Mouse (Mus musculus) retina, postnatal 7 days (tissue): Measurements from ENCODE around the gene Plcd1.

Experiments used
- DNase-seq: peaks from one replicate; pipeline ENCODE4 v3.0.0-alpha.2; 2012; ENCODE audit warnings: low read depth, low spot score

Plcd1 gene

DNA sequence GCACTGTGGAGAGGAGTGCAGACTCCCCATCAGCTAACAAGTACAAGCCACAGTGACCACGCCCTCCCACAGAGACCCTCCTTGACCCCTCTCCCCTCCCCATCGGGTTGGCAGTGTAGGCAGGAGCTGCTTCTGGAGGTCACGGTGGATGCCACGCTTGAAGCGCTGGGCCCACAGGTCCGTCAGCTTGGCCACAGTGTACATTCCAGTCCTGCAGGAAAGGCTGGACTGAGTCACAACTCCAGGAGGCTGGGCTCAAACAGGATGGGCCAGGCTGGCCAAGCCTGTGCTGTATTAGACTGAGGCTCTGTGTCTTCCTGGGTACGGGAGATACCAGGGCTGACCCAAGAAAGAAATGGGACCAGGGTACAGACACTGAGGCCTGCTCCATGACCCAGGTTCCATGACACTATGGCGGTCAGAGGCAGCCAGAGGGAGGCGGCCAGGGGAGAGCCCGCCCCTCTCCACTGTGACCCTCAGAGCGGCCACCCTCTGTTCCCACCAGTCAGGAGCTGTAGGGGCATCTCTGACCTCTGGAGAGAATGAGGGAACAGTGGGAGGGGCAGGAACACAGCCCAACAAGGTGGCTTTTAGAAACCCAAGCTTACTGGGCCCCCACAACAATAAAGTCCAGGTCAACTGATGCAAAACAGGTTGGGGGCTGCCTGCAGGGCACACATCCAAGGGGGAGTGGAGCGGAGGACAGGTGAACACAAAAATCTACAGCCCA lies 1.6 kb downstream of the Plcd1 start:
- DNase-seq, result no peak

DNA sequence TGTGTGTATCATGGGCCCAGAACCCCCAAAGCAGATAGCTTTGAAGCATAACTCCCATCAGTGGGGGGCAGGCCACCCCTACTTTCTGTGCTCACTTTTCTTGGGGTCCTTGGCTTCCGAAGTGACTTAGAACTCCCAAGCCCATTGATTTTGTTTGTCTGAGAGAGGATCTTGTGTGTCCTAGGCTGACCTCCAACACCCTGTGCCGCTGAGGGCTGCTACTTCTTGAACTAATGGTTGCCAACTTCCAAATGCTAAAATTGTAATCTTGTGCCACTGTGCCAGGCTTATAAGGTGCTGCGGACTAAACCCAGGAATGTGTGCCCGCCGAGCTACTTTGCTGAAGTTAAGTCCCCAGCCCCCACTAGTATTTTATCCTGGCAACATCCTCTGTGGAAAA lies 2.8 kb downstream of the Plcd1 start:
- DNase-seq, result no peak

DNA sequence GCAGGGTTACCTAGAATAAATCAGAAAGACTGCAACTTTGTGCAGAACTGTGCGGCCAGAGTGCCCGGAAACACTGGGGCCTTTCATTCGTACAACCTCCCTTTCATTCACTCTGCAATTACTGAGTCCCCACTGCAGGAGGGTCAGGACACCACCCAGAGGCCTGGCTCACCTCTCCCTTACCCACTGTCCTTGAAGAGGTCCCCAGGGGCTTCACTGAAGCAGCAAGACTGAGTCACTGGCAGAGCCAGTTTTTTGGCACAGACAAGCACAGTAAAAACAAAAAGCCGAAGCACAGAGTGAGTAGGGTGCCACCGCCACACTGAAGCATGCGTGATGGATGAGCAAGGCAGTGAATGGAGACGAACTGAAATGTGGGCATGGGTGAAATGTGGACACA lies 3.9 kb downstream of the Plcd1 start:
- no peak for DNase-seq

DNA sequence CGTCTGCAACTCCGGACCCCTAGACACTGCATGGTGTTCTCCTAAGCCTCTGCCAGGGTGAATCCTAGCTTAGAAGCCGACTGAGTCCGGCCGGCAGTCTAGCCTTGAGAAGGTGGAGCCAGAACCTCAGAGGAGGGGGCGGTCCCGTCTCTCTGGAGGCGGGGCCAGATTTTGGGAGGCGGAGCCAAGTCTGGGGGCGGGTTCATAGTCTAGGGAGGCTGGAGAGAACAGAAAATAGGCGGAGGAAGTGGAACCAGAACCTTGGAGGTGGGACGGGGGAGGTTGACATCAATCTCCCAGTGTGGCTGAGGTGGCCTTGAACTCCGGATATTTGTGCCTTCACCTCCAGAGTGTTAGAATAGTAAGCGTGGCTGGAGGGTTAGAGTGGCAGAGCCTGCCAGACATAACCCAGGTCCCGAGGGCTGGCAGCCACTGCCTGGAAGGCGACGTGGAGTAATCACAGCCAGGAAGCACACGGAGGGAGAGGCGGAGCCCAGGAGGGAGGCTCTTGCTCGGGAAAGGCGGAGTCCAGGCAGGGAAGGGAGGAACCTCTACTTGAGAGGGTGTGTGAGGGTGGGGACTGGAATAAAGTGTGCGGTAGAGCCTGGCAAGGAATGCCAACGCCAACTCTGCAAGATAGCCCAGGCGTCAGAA lies 5.0 kb downstream of the Plcd1 start:
- DNase-seq, result peak; percentile 87

DNA sequence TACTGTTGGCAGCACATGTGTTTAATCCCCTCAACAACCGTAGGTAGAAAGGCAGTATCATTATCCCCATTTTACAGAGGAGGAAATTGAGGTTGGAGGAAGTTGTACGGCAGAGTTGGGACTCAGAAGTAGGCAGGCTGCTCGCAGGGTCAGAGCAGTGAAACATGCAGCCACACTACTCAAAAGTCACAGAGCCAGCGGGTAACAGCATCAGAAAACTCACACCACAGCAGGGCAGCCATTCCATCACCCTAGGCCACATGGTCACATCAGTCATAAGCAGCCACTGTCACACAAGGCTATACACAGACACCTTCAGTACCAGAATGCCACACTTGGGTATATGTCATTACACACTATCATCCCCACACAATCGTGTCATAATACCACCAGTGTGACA lies 6.0 kb downstream of the Plcd1 start:
- no peak for DNase-seq

DNA sequence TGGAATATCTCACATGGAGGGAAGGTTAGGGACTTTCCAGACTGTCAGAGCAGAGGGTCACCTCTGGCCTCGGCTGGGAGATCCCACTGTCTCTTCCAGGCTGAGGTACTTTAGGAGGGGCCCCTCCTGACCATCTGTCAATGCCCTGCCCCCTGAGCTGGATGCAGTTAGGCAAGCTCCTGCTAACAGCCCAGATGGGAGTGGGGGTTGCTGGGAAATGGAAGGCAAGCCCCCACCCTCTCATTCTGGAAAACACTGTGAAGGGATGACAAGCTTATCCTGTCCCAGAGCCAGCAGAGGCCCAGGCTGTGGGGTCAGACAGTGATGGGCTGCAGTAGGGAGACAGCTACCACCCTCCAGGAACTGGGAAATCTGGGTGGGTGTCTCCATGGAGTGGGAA lies 6.9 kb downstream of the Plcd1 start:
- DNase-seq, result peak; percentile 46

DNA sequence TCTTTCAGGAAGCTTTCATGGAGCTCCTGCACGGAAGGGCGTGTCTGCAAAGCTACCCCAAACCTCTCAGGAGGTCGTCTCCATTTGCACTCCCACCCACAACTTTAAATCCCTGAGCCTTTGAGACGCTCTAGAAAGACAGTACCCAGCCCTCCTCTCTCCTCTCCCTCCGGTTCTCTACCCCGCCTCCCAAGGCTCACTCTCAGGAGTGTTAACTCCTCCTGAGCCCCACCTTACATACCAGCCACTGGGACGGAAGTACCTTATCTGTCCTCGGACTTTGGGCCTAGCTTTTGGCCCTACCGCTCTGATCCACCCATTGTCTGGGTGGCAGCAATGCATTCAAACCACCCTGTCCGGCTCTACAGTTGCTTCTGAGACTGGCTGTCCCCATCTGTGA lies 9.3 kb downstream of the Plcd1 start:
- no peak for DNase-seq

DNA sequence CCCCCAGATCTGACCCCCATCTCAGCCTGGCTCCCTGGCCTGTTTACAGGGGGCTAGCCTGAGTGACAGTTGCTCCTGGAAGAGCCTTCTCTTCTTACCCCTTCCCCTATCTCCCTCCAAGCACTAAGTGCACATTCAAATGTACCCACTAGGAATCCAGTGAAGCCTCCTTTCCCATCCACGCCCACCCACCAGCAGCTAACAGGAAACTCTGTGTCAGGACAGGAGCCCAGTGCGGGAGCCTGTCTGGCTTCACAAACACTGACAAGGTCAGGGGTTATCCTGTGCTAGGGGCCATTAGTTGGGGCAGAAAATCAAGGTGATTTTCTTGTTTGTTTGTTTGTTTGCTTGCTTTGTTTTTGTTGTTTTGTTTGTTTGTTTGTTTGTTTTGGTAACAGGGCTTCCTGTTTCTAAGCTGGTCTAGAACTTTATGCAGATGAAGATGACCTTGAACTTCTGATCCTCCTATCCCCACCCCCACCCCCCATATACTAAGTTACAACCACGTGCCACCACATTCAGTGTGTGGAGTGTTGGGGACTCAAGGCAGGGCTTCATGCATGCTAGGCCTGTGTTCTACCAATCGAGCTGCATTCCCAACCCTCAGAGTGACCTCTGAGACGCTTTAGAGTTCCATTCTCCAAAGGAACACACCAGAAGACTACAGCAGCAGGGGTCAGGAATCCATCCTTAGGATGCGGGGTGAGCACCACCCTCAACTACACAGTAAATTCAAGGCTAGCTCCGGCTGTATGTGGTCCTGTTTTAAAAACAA lies 10.5 kb downstream of the Plcd1 start:
- no peak for DNase-seq

DNA sequence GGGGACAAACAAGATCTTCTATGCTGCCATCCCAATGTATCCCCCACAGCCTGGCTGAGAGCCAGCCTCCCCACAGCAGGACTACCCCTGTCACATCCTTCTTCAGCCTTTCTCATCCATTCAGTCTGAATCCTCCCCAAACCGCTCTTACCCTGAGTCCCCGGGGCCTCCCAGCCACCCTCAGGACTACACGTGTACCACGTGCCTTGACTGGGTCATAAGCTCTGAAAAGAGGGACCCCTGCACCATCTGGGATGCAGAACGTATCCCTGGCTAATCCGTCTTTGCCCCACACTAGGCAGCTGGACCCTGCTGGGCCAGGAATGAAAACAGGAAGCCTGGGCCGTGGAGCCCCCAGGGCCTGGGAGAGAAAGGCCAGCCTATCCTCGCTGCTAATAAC lies 11.3 kb downstream of the Plcd1 start:
- peak; percentile 52 for DNase-seq

DNA sequence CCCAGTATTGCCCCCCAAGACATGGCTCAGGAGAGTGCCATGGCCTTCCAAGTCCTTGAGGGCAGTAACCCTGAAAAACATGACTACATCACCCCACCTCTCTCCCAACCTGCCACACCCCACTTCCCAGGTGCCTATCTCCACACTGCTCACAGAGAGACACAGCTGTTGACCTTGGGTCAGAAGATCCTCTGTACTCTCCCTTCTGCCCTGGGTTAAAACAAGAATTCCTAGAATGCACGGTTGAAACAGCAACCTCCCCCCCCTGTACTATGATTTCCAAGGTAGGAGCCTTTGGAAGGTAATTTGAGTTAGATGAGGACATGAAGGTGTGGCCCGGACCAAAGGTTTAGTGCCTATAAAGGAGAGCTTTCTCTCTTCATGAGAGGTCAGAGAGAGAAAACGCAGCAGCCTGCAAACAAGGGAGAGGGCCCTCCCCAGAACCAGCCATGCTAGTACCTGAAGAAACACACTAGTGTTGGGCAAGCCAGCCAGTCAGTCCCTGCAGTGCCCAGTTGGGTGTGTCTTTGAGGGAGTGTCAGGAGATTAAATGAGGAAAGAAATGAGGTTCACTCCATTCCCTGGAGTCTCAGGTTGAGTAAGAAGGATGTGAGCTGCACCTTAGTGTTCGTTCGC lies 13.1 kb downstream of the Plcd1 start:
- no peak for DNase-seq

DNA sequence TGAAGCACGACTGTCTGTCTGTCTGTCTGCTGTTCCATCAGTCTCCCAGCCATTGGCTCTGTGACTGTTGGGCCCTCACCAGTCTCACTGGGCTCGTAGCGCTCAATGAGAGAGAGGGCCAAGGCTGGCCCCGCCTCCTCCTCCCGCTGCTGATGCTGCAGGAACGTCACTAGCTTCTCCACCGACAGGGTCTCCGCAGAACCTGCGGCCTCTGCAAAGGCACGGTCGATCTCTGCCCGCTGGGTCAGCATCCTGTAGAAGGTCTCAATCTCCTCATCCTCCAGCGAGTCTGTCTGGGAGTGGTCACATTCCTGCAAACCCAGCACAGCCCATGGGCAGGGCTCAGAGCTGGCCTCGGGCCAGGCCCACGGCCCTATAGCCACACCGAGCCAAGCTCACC lies 17.6 kb downstream of the Plcd1 start:
- DNase-seq, result no peak

DNA sequence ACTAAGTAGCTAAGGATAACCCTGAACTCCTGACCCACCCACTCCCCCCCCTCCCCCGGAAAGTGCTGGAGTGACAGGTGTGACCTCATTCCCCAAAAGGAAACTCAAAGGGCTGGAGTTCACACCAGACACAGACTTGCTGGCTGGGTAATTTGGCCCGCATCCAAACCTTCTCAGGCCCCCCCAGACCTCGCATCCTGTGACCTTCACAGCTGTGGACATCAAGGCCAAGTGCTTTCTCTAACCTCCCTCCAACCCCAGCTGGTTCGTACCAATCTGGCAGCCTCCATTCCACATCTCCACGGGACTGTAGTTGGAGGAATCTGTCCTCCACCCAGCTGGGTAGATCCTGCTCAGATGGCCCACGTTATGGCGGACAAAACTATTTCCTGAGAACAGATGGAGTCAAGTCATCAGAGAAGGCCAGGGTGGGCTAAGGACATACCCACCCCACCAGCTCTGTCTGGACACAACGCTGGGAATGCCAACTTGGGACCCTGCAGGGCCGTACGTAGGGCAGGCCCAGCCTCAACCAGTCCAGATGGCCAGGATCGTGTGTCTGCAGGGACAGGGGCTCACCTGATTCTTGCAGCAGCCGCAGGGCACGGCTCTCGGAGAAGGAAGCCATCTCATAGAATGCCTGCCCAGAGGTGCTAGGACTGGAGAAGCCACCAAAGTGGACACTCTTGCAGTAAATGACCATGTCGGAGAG lies 20.0 kb downstream of the Plcd1 start:
- no peak for DNase-seq

DNA sequence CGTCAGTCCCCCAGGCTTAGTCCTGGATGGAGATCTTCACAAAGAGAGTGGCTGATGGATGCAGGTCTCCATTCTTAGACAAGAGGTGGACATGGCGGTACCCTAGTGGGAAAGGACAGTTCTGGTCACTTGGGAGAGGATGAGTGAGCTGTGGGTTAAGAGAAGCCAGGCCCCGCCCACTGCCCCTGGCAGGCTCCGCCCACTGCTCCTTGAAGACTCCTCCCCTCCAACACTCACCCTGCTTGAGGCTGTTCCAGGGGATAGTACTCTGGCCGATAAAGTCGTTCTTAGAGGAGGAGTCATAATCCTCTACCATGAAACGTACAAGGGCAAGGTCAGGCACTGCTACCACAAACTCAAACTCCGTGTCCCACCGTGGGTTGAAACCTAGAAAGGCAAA lies 21.5 kb downstream of the Plcd1 start:
- DNase-seq, result no peak

DNA sequence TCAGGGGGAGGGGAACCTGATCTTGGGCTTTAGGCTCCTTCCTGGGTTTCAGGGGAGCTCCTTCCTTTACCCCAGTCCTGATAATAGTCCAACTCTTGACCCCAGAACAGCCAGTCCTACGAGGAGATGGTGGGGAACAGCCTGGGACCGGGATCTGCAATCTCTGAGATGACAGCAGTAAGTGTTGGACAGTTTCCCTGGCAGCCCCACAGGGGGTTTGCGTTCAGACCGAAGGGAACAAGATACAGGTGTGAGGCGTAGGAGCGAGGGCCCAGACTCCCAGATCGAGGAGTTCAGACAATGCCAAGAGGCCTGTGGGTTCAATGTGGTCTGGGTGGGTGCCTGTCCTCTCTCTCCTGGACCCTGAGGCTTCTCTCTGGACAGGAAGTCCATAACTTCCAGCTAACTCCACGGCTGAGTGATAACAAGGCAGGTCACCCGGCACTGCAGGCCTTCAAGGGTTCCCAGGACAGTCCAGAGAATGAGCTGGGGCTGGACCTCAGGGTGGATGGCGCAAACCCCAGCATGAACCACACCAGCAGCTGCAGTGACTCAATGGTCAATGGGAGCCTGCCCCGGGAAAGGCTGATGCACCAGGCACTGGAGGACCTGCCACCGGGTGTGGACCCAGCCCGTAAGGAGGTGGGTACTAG lies 23.0 kb downstream of the Plcd1 start:
- DNase-seq, result no peak

DNA sequence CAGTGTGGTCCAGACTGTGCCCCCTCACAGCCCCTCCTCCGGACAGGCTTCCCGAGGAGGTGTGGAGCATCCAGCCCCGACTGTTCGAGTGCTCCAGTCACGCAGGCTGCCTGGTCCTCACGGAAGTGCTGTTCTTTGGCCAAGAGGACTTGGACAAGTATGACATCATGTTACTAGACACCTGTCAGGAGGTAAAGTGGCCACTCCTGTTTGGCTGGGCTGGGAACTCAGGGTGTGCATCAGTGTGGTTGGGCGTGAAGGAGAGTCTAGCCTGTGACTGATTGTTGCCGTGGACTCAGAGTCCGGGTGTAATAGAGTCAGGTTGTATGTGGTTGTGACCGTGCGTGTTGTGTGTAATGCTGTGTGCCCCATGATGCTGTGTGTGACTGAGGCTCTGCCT lies 25.0 kb downstream of the Plcd1 start:
- no peak for DNase-seq

DNA sequence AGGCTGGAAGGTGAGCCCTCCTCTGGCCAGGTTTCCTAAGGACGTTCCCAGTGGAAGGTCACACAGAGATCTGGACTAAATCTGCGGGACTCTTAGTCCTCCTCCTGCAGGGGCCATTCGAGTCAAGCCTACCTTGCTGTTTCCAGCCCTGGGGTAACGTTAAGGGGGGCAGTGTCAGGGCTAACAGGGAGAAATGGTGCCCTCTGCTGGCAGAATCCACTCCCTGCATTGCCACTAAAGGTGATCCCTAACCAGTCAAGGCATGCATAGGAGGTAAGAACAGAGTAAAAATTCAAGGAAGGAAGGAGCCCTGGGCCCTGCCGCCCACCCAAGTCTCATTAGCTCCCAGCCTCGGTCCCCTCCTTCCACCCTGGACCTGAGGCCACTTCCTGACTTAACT lies 25.7 kb downstream of the Plcd1 start:
- peak; percentile 72 for DNase-seq

DNA sequence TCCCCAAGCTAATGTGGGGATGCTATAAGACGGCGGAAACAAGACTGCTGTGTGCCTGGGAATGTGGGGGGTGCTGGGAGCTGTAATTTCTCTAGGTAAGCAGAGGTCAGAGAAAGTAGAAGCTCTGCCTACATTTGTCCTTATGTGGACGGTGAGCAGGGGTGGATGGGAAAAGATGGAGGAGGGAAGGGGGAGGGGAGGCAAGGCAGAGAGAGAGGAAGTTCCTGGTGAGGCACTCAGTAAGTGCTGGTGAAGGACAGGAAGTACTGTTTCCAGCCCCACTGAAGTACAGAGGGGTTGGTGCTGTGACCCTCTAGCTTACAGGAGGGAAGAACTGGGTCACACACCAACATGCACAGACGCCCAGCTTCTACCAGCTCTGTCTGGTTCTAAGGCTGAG lies 29.0 kb downstream of the Plcd1 start:
- no peak for DNase-seq

DNA sequence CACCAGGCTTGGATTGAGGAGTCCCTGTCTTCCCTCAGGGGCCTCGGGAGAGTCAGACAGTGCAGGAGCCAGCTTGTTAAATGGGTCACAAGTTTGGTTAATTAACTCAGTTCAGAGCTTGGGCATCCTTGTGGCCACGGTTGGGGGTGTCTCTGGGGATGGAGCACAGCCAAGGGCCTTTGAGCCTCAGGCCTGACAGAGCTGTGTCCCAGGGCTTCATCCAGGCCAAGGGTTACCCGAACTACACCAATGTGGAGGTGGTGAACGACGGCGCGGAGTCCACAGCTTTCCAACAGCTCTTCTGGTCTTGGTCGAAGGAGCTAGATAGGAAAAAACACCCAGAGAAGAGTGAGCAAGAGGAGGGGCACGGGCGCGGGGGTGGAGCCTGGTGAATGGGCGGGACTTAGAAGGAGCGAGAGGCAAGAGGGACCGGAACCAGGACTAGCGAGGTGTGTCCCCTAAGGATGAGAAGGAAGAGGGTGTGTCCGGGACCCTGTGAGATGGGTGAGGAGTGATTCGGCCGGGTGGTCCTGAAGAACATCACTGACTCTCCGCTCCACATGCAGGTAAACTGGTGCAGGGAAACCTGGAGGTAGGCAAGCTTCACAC lies 30.2 kb downstream of the Plcd1 start:
- DNase-seq, result no peak

DNA sequence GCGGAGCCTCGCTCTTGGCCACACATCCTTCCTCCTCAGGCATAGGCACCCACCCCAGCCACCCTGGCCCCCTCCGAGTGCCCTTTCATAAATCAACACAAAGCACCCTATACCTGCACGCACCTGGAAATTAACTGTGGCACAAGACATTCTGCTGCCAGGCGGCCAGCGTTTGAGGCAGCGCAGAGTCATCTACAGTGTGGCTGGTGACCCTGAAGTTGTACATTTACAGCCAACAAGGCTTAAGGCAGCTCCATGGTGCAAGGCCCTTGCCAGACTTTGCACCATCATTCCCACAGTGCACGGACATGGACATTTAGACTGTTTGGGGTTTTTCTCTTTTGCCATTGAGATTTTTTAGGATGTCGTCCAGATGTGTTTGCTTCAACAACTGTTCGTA lies 32.6 kb downstream of the Plcd1 start:
- DNase-seq, result no peak

DNA sequence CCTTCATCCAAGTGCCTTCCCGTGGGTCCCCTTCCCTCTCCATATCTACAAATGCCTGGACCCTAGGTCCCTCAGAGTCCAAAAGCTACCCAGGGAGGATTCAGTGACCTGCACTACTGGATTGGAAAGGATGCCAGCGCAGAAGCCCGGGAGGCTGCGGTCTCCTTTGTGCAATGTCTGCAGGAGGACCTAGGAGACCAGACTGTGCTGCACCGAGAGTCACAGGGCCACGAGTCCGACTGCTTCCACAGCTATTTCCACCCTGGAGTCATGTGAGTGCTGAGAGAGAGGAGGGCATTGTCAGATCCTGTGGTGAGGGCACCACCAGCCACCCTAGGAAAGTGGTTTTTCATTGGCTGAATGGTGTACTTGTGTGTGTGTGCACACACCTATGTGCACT lies 35.1 kb downstream of the Plcd1 start:
- no peak for DNase-seq

DNA sequence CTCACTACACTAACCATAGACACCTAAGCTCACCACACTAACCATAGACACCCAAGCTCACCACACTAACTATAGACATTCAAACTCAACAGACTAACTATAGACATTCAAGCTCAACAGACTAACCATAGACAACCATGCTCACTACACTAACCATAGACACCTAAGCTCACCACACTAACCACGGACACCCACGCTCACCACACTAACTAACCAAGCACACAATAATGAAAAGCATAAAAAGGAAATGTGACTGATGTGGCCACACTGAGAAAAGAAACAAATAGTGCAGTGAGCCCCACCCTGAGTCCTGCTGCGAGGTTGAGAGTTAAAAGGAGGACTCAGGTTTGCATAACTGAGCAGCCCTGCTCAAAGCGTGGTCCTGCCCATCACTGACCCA lies 38.0 kb downstream of the Plcd1 start:
- no peak for DNase-seq
